ENCODE assay signal across 8 mouse cellular contexts in the genomic region with DNA sequence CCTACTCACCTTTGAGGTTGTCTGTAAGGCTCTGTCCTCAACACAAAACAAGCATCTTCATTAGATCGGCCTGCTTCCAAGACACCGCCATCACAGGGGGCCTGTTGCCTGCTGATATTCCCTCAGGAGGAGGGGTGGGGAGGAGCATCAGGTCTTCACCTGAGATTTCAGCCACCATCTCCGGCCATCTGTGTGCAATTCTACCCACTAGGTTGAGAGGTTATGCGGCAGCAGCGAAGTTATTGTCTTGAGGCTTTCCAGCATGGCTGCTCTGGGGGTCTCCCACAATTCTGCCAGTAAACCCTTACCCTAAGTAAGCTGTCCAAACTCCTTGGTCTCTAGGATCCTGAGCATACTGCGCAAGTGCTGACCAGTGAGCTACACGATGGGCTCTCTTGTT. TPM values are rescaled to one million over a fixed set of nuclear protein-coding genes. Genes with fewer than 3 reads are reported as not detected.
A peak's percentile ranks its signal among the peaks of the same experiment; 100 is the strongest.
DNase-seq lines count a peak whose midpoint lies in the region; ATAC-seq and TF ChIP-seq lines count a peak whose summit lies in the region.

A gene (minus strand): TSS at position 101 of the 400 bp plus-strand sequence.

- WGBS in heart, embryonic 10.5 days: 91% methylated on average over 7 of the region's 7 CpGs
- WGBS in neural tube, embryonic 15.5 days: 95% methylated on average over 7 of the region's 7 CpGs

- no peak for TF ChIP-seq POLR2A in cortical plate, adult 2 months (IDR thresholded peaks at IDR 0.05; ENCODE audit: extremely low read depth, insufficient read depth, low read length)

- no peak within 1 kb of the TSS for H3K4me2 ChIP-seq in neural tube, embryonic 15.5 days

- intact Hi-C loops in left cerebral cortex, adult 2 months (cut with DNase I): loop anchor here (10.0 kb wide), 2 partner anchors 285 to 1165 kb away; no protein-coding TSS in a partner anchor

- no peaks in the 10 kb centered on the region for H3K36me3 ChIP-seq in heart, embryonic 10.5 days
- H3K36me3 ChIP-seq in neural tube, embryonic 15.5 days: no peaks in the 10 kb centered on the region

- H3K27me3 ChIP-seq in heart, embryonic 10.5 days (ENCODE audit: insufficient read depth, poor library complexity, severe bottlenecking): peaks cover under 1% of the 10 kb centered on the region; the same call in 1 of the 2 replicates
- peaks cover 7% of the 10 kb centered on the region for H3K27me3 ChIP-seq in neural tube, embryonic 15.5 days (replicated peaks)

- no peak for TF ChIP-seq CTCF in left cerebral cortex, adult 2 months (IDR thresholded peaks at IDR 0.05)
- TF ChIP-seq CTCF in cortical plate, adult 2 months (IDR thresholded peaks at IDR 0.05; ENCODE audit: extremely low read depth, insufficient read depth, low read length): no peak

- ATAC-seq in neural tube, embryonic 15.5 days (ENCODE audit: low FRiP score): no peak
- ATAC-seq in megakaryocyte progenitor cell, adult 5-6 weeks (replicated peaks; ENCODE audit: poor library complexity): no peak

- H3K4me3 ChIP-seq in left cerebral cortex, adult 2 months: no peak within 1 kb of the TSS
- no peak within 1 kb of the TSS for H3K4me3 ChIP-seq in cortical plate, adult 2 months (ENCODE audit: insufficient read depth, low read length)
- H3K4me3 ChIP-seq in heart, embryonic 10.5 days: no peak within 1 kb of the TSS
- no peak within 1 kb of the TSS for H3K4me3 ChIP-seq in neural tube, embryonic 15.5 days (replicated peaks)

- no peak for DNase-seq in left cerebral cortex, adult 2 months (ENCODE audit: extremely low spot score in 1 of 2, low spot score in 2 of 2)
- no peak for DNase-seq in left cerebral cortex, adult 9 months (ENCODE audit: low spot score in 2 of 2)
- peak; percentile 45 for DNase-seq in heart, embryonic 10.5 days (ENCODE audit: low spot score)
- DNase-seq in layer of hippocampus, postnatal 14 days (ENCODE audit: low spot score in 2 of 2): no peak
- no peak for DNase-seq in right cerebral cortex, postnatal 4 days

- no peak within 1 kb of the TSS for H3K27ac ChIP-seq in left cerebral cortex, adult 2 months
- H3K27ac ChIP-seq in cortical plate, adult 2 months (ENCODE audit: insufficient read depth, low read length): no peak within 1 kb of the TSS
- no peak within 1 kb of the TSS for H3K27ac ChIP-seq in heart, embryonic 10.5 days
- H3K27ac ChIP-seq in neural tube, embryonic 15.5 days (replicated peaks): no peak within 1 kb of the TSS

- H3K4me1 ChIP-seq in cortical plate, adult 2 months (ENCODE audit: control insufficient read depth, insufficient read depth, low read length): no peaks in the 10 kb centered on the region
- peaks cover 10% of the 10 kb centered on the region for H3K4me1 ChIP-seq in heart, embryonic 10.5 days
- H3K4me1 ChIP-seq in neural tube, embryonic 15.5 days: no peaks in the 10 kb centered on the region

- no peak within 1 kb of the TSS for H3K9ac ChIP-seq in neural tube, embryonic 15.5 days (replicated peaks)

- no peaks in the 10 kb centered on the region for H3K9me3 ChIP-seq in heart, embryonic 10.5 days
- no peaks in the 10 kb centered on the region for H3K9me3 ChIP-seq in neural tube, embryonic 15.5 days (replicated peaks)

RNA-seq across cellular contexts. Expression of the gene that starts here (rescaled TPM):
- total RNA-seq in left cerebral cortex, adult 2 months (2021): 100 to 1,000 TPM; 120 to 121 TPM
- polyA plus RNA-seq in cortical plate, adult 2 months (2012; rRNA removed): 113 and 120 TPM in 2 replicates
- polyA plus RNA-seq in heart, embryonic 10.5 days (2016; fragmentation: Nextera tagmentation; extraction: Ambion mirVana): 49.7 and 52.2 TPM in 2 replicates
- total RNA-seq in layer of hippocampus, postnatal 14 days (2021): 10 to 100 TPM; 62.6 to 65.3 TPM
- polyA plus RNA-seq in neural tube, embryonic 15.5 days (2015; fragmentation: Nextera tagmentation; extraction: Ambion mirVana): 103 and 113 TPM in 2 replicates
- total RNA-seq in megakaryocyte progenitor cell, adult 5-6 weeks (2015): 7.9 and 9.6 TPM in 2 replicates
- total RNA-seq in megakaryocyte progenitor cell, adult 5-6 weeks (2017): 5.5 and 9.0 TPM in 2 replicates

Comparison
In these comparisons a context has a peak if more than half of its experiments do, and no peak if none do; other contexts are left out.
1. RNA of the gene that starts here (total RNA-seq): 120 to 121 TPM in left cerebral cortex, adult 2 months and 62.6 to 65.3 TPM in layer of hippocampus, postnatal 14 days; 5.5 to 9.6 TPM in megakaryocyte progenitor cell, adult 5-6 weeks; every median in the first group is over 4 times any median in the second.